Mouse (Mus musculus): ENCODE measurements around the gene Prr5.

GRCm38 (mm10) chr15:84687904-84688303 is 18.5 kb downstream of the Prr5 start:
- no peak for TF ChIP-seq CTCF (IDR thresholded peaks at IDR 0.05; ENCODE audit: low read depth)
- TF ChIP-seq EP300 (IDR thresholded peaks at IDR 0.05; ENCODE audit: low read depth) = no peak
